Mouse (Mus musculus) left cerebral cortex, postnatal 25 days (tissue): ENCODE results near the gene Ptk6. TPM values are rescaled to one million over a fixed set of nuclear protein-coding genes. Genes with fewer than 3 reads are reported as not detected.

Source experiments
- DNase-seq, 2 experiments: peaks; one replicate each; pipeline ENCODE4 v3.0.0; 2022; ENCODE audit warnings: low spot score in 2 of 2, mixed read lengths in 1 of 2
- intact Hi-C: fragments of 180-260 bp; cut with DNase I; formaldehyde crosslinking; loops from one replicate; pipeline ENCODE4 v1.15.1; 2025
- total RNA-seq, 2 experiments: library from RNA; stranded (reverse); gene quantifications; 2 replicates each; pipeline ENCODE4 v1.2.3; 2021

Ptk6 gene
- total RNA-seq, 2 experiments from 2014 or later, result 0.09 TPM; not detected in 1

GRCm38 (mm10) chr2:181178471-181178870, 24.1 kb downstream of the Ptk6 start:
- DNase-seq, result no peak
- intact Hi-C loops, result no loop called here

GRCm38 (mm10) chr2:181178015-181178414, 24.6 kb downstream of the Ptk6 start:
- intact Hi-C loops, result no loop called here

GRCm38 (mm10) chr2:181174646-181175045, 27.9 kb downstream of the Ptk6 start:
- intact Hi-C loops, result no loop called here
- DNase-seq, result peak in 1 of 2 experiments; percentile 77

More at GRCm38 (mm10) chr2:181178015-181178414, 24.6 kb downstream of the Ptk6 start:
- no peak for DNase-seq

GRCm38 (mm10) chr2:181166469-181166868, 36.1 kb downstream of the Ptk6 start:
- intact Hi-C loops, result no loop called here
- no peak for DNase-seq

- peak in 1 of 2 experiments; percentile 49 for DNase-seq
Observed at GRCm38 (mm10) chr2:181160821-181161220, 41.8 kb downstream of the Ptk6 start.

GRCm38 (mm10) chr2:181159771-181160170, 42.8 kb downstream of the Ptk6 start:
- intact Hi-C loops, result no loop called here
- peak; percentile 80 to 92 for DNase-seq

More at GRCm38 (mm10) chr2:181160821-181161220, 41.8 kb downstream of the Ptk6 start:
- intact Hi-C loops, result no loop called here

- intact Hi-C loops, result no loop called here
- DNase-seq, result peak; percentile 82 to 95
Observed at GRCm38 (mm10) chr2:181159091-181159514, 43.5 kb downstream of the Ptk6 start.

- intact Hi-C loops, result no loop called here
- DNase-seq, result no peak
Observed at GRCm38 (mm10) chr2:181158471-181158870, 44.1 kb downstream of the Ptk6 start.

GRCm38 (mm10) chr2:181157716-181158302, 44.8 kb downstream of the Ptk6 start:
- DNase-seq, result peak; percentile 6 to 61
- intact Hi-C loops, result loop anchor here (2.0 kb wide), 2 partner anchors 23 to 29 kb away; partner anchors contain the start of genes Kcnq2 and Ppdpf

GRCm38 (mm10) chr2:181157180-181157579, 45.4 kb downstream of the Ptk6 start:
- DNase-seq, result no peak
- intact Hi-C loops, result loop anchor here (2.0 kb wide), 2 partner anchors 22 to 30 kb away; partner anchors contain the start of genes Kcnq2 and Ppdpf

GRCm38 (mm10) chr2:181156248-181157121, 46.1 kb downstream of the Ptk6 start, which contains the start of gene Eef1a2:
Gene Eef1a2 (minus strand): TSS chr2:181157014.
- intact Hi-C loops, result loop anchor here (1.0 to 2.0 kb wide), 3 partner anchors 22 to 36 kb away; partner anchors contain the start of genes Kcnq2 and Ppdpf
- peak; percentile 88 to 97 for DNase-seq

GRCm38 (mm10) chr2:181155801-181156200, 46.8 kb downstream of the Ptk6 start:
- peak; percentile 37 to 51 for DNase-seq
- intact Hi-C loops, result loop anchor here (1.0 to 2.0 kb wide), 3 partner anchors 21 to 36 kb away; partner anchors contain the start of genes Kcnq2 and Ppdpf

GRCm38 (mm10) chr2:181154831-181155415, 47.7 kb downstream of the Ptk6 start:
- intact Hi-C loops, result loop anchor here (5.0 kb wide), 1 partner anchor 43 kb away; no protein-coding TSS in a partner anchor
- DNase-seq, result peak in 1 of 2 experiments; percentile 13

- intact Hi-C loops, result loop anchor here (5.0 kb wide), 1 partner anchor 42 kb away; no protein-coding TSS in a partner anchor
- peak; percentile 7 to 14 for DNase-seq
Observed at GRCm38 (mm10) chr2:181154361-181154760, 48.2 kb downstream of the Ptk6 start.

- peak; percentile 18 to 50 for DNase-seq
- intact Hi-C loops, result loop anchor here (5.0 kb wide), 1 partner anchor 42 kb away; no protein-coding TSS in a partner anchor
Observed at GRCm38 (mm10) chr2:181153837-181154236, 48.8 kb downstream of the Ptk6 start.

GRCm38 (mm10) chr2:181153131-181153530, 49.5 kb downstream of the Ptk6 start:
- peak; percentile 4 to 11 for DNase-seq

GRCm38 (mm10) chr2:181152701-181153100, 49.9 kb downstream of the Ptk6 start:
- DNase-seq, result peak; percentile 20 to 69
- intact Hi-C loops, result loop anchor here (5.0 kb wide), 1 partner anchor 40 kb away; no protein-coding TSS in a partner anchor

More at GRCm38 (mm10) chr2:181153131-181153530, 49.5 kb downstream of the Ptk6 start:
- intact Hi-C loops, result loop anchor here (5.0 kb wide), 1 partner anchor 41 kb away; no protein-coding TSS in a partner anchor

GRCm38 (mm10) chr2:181150281-181150680, 52.3 kb downstream of the Ptk6 start:
- intact Hi-C loops, result loop anchor here (5.0 kb wide), 1 partner anchor 38 kb away; no protein-coding TSS in a partner anchor
- DNase-seq, result peak; percentile 62 to 87

- intact Hi-C loops, result no loop called here
Observed at GRCm38 (mm10) chr2:181148318-181148955, 54.2 kb downstream of the Ptk6 start.

More at GRCm38 (mm10) chr2:181148318-181148955, 54.2 kb downstream of the Ptk6 start:
- peak in 1 of 2 experiments; percentile 4 for DNase-seq
